Mouse (Mus musculus) cortical plate, adult 2 months (tissue): Measurements from ENCODE around the gene Ripk4.

Source experiments
- CTCF ChIP-seq: fragments of 200-500 bp; IDR thresholded peaks from 2 replicates; pipeline ENCODE4 v1.5.1; 2011; ENCODE audit warnings: mild to moderate bottlenecking, control low read depth, low read length; ENCODE audit not compliant: insufficient read depth; ENCODE audit errors: extremely low read depth
- POLR2A ChIP-seq: fragments of 200-500 bp; IDR thresholded peaks from 2 replicates; pipeline ENCODE4 v1.6.1; 2011; ENCODE audit warnings: mild to moderate bottlenecking, low read length, control low read depth; ENCODE audit not compliant: insufficient read depth; ENCODE audit errors: extremely low read depth

DNA sequence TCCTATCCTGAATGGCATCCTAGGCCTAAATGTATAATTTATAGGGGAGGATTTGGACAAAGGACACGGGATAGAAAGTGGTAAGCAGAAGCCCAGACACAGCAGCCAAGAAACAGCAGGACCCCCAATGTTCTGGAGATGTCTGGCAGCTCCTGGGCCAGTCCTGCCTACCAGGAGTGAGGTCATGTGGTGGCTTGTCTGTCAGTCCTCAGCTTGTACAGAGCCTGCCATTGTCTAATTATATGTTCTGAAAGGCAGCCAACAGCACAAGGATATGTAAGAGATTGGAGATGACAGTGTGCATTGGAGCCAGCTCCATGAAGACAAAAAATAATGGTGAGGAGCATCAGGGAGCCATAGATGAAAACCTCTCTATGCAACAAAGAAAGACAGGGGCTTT, 61.7 kb downstream of the Ripk4 start:
- no peak for TF ChIP-seq CTCF
- TF ChIP-seq POLR2A: no peak
